Comparison of ENCODE assay signal across 22 mouse cellular contexts in genomic region chr1:150251876-150252275, GRCm38 (mm10).
DNase-seq lines count a peak whose midpoint lies in the region.
"Had no signal": no experiment of that assay in that cellular context is flagged by ENCODE, and none has a peak within 500 bp of the region (broad histone marks: within the 10 kb centered on the region; RNA-seq: fewer than 3 reads in every experiment).

No protein-coding gene starts in this region.

- DNase-seq in 3134 (ENCODE audit: extremely low read depth, insufficient read length, low spot score) (peak; percentile 9), A20 (ENCODE audit: low read depth, low spot score) (peak; percentile 63), NIH3T3 (ENCODE audit: low read depth) (peak; percentile 18)
- DNase-seq in fibroblast of lung, adult 2 months (ENCODE audit: low read depth) = peak; percentile 46
- DNase-seq in layer of hippocampus, adult 9-10 months (ENCODE audit: low spot score) = no peak
- no peak for DNase-seq in right cerebral cortex, postnatal 10 days (ENCODE audit: low spot score in 2 of 2)
- DNase-seq in embryo, embryonic 9.5 days (ENCODE audit: extremely low spot score) = no peak
- DNase-seq: adrenal gland, postnatal 14 days; cerebellum, adult 11 months; cerebellum, adult 9-10 months; gastrocnemius, adult 2 months; heart, adult 2 months; heart, postnatal 4 days; kidney, adult 8-10 months; layer of hippocampus, adult 9-11 months; lung, postnatal 36 days; midbrain, embryonic 14.5 days; retina, postnatal 1 day; right cerebral cortex, postnatal 25 days; spleen, adult 18-20 months; thymus, adult 18-20 months; thymus, postnatal 4 days had no signal

Comparison
In these comparisons a context has a peak if more than half of its experiments do, and no peak if none do; other contexts are left out.
1. DNase-seq: peak in 3134 (single experiment), A20 (single experiment), NIH3T3 (single experiment) and fibroblast of lung, adult 2 months (single experiment); none in layer of hippocampus, adult 9-10 months (single experiment), right cerebral cortex, postnatal 10 days (0 of 2) and embryo, embryonic 9.5 days (single experiment).